Mouse (Mus musculus) heart, postnatal 0 days (tissue): ENCODE measurements around the gene Ube2f.

Source experiments
- CTCF ChIP-seq: IDR thresholded peaks from 2 replicates; pipeline ENCODE4 v1.5.1; 2016; ENCODE audit warnings: antibody characterized with exemption, control low read depth, low read depth
- EP300 ChIP-seq: IDR thresholded peaks from 2 replicates; pipeline ENCODE4 v1.6.1; 2016; ENCODE audit warnings: antibody characterized with exemption, low read depth

DNA sequence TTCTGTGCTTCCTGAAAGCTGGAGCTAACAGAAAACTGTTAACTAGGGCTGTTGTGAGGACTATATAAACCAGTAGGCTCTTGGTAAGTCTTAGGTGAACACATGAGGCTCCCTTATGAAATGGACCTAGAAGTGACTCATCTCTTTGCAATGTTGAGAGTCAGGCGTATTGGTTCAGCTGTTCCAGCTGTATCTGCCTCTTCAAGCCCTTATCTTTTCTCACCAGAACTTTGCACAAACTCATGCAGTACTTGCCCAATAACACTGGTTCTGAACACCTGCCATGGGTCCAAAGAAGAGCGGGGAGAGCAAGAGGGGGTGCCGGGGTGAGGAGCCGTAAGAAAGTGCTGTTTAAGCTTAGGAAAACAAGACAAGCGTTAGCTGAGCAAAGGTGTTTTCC is 1.9 kb upstream of the Ube2f start:
- TF ChIP-seq EP300 (no peak), CTCF (no peak)
